Mouse (Mus musculus) megakaryocyte, embryonic 14.5 days (primary cell): ENCODE results near the gene Slc7a6os.

Source experiments
- FLI1 ChIP-seq: IDR thresholded peaks from 2 replicates; pipeline ENCODE4 v1.6.1; 2012; ENCODE audit warnings: low read length, inconsistent platforms, mixed read lengths
- GATA1 ChIP-seq: IDR thresholded peaks from 3 replicates; pipeline ENCODE4 v1.6.1; 2012; ENCODE audit warnings: mixed read lengths, low read length, inconsistent platforms, borderline replicate concordance

DNA sequence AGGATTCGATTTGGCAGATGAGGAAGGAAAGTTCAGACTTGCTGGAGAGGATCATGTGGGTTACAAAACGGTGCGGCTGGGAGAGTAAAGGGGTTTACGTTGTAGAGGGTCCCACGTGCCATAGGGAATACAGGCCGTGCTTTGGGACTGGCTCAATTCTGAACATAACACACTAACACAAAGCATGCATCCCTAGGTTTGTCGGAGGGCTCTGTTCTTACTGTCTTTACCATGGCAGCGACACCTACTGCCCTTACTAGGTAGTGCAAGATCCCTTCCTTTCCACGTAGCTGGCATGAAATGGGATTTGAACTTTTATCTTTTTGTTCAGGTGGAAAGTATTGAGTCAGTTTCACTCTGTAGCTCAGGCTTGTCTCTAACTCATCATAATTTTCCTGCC is 15.9 kb upstream of the Slc7a6os start:
- TF ChIP-seq GATA1: no peak
- no peak for TF ChIP-seq FLI1
